Mouse (Mus musculus) retina, adult 2 months (tissue): ENCODE data around the gene Ncapg2.
A peak's percentile ranks its signal among the peaks of the same experiment; 100 is the strongest.

Source experiments
- DNase-seq: peaks from one replicate; pipeline ENCODE4 v3.0.0-alpha.2; 2012; ENCODE audit warnings: low read depth, low spot score

Ncapg2 gene

DNA sequence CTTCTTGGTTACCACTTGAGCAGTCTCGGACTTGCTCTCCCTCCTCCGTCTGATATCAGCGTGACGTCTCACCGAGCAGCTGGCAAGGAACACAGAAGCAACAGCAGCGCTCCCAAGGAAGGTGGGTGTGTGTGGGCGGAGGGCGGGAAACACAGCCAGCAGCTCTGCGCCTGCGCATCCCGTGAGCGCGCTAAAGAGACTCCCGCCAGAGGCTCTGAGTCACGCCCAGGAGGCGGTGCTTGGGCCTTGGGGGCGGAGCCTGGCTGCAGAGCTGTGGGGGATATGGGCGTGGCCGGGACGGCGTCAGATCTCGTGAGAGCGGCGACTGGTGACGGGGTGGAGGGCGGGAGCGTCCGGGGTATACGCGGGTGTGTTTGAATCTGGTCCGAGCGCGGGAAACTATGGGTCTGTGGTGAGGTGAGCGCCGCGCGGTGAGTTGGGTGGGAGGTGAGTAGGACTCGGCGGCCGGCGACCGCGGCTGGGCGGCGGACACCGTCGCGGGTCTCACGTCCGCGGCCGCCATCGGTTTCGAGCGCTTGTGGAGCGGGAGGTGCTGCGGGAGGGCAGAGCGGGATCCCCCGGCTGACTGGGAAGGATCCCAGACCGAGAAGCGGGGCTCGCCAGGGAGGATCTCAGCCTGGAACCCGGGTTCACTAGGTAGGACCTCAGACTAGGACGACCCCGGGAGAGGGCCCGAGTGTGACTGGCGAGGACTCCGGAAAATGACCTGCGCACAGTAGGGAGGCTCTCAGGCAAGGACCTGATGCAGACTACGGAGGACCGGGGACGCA, at the start of gene Ncapg2:
Gene Ncapg2 (plus strand): TSS at position 358 of the 791 bp plus-strand sequence.
- peak; percentile 90 for DNase-seq

DNA sequence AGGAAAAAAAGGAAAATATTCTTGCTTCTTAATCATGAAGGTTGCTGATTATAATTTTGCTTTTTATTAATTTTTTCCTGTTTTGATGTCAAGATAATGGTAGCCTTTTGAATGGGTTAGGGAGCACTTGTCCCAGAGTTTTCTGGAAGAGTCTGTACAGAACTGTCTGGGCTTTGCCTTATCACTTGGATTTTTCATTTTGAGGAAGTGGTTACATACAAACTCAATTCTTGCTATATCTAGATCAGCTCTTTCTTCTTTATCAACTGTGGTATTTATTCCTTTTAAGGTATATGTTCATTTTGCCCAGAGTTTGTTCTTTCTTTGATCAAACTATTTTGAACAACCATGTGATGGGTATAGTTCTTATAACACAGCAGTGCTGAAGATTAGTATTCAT, 43.1 kb upstream of the Ncapg2 start:
- no peak for DNase-seq

DNA sequence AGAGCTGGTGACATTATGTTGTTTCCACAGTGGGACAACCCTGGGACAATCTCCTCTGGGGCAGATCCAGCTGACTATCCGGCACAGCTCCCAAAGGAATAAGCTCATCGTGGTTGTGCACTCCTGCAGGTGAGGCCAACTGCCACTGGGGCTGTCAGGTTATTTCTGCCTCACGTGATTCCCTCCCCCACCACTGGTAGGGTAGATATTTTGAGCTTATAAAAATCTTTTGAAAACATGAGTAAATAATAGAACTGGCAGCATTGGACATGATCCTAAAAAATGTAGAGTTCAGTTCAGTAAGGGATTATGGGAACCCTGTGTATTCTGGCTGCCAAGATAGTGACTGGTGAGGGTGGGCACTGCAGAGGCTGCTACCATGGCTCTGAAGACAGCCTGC, 38.3 kb upstream of the Ncapg2 start:
- DNase-seq: no peak

DNA sequence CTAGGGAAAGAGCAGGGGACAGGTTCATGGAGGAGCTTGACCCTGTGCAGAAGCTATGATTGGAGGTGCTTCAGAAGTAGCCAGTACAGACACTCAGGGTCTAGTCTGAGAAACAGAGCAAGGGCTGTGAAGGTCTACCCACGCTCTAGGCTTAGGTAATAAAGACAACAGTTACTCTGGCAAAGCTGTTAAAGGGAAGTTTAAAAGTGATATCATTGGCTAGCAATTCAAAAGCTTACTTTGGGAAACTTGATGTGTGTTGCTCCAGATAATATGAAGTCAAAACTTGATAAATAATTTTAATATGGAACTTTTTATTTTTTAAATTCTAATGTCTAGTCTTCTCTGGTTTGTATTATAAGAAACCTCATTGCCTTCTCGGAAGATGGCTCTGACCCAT, 37.9 kb upstream of the Ncapg2 start:
- DNase-seq: no peak

DNA sequence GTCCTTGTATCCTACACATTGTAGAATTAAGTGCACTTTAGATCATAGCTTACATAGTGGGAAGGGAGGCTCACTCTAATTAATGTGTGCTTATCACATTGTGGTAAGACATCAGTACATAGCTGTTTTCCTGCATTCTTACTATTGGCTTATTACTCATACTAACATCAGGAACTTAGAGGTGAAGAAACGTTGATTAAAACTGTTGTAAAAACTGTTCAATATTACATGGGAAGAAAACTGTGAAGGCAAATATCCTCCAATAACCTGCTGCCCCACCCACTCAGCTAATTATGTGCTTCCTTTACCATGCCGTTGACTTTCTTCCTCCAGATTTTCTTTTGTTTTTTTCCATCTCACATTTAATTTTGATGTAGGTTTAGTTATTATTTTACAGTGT, 36.3 kb upstream of the Ncapg2 start:
- no peak for DNase-seq

DNA sequence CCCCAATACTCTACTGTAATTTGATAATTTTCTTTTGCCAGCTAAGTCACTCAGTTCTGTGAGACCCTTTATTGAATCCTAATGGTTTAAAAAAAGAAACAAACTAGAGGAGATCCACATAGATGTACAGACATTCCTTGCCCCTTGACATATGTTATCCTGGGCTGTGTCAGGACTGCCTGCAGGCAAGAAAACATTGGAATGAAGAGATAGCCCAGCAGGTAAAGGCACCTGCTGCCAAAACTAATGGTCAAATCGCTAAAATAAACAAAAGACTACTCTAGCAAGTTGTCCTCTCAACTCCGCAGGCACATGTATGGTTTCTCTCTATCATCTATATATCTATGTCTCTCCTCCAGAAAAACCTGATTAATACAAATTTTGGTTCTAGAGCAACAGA, 22.1 kb upstream of the Ncapg2 start:
- no peak for DNase-seq

DNA sequence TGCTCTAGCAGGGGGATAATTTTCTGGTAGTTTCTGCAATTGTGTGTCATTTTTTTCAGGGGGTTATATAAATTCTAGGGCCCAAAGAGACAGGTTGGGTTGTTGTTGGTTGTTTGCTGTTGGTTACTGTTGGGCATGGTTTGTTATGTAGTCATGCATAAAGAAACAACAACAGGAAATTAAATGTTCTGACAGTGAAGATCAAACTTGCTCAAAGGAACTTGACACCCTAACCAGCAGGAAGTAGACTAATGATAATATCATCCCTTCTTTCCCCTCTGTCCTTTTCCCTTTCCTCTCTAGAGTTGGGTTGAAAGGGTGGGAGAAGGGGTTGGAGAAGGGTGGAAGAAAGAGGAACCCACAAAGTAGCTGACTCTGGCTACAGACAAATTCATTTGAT, 21.2 kb upstream of the Ncapg2 start:
- no peak for DNase-seq

DNA sequence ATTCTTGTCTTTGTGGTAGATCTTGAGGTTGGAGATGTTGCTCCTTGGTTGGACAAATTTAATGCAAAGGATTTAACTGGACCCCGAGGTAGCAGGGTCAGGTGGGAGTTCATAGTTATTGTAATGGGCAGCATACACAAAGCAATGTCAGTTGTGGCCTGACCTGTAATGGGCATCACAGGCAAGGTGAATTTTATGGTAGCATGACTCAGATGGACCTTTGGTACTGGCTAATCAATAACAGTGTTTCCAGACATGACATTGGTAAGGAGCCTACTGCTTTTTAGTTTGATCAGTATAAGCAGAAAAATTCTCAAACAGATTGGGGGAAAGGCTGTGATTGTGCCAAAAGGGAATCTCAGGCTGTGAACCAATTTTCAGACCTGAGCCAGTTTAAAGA, 18.4 kb upstream of the Ncapg2 start:
- DNase-seq: no peak

DNA sequence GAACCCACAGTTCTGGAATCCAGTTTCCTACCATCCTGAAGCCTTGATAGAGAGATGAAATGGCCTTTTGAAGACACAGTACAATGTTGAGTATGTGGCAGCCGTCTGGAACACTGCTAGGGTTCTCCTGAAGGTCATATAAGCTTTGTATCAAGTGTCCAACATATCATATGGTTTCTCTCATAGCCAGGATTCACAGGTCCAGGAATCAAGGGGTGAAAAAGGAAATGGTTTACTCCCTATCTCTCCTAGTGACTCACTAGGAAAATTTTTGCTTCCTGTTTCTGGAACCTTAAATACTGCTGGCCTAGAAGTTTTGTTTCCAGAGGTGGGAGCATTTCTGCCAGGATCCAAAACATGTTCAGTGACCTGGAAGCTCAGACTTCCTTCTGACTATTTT, 15.3 kb upstream of the Ncapg2 start:
- no peak for DNase-seq

DNA sequence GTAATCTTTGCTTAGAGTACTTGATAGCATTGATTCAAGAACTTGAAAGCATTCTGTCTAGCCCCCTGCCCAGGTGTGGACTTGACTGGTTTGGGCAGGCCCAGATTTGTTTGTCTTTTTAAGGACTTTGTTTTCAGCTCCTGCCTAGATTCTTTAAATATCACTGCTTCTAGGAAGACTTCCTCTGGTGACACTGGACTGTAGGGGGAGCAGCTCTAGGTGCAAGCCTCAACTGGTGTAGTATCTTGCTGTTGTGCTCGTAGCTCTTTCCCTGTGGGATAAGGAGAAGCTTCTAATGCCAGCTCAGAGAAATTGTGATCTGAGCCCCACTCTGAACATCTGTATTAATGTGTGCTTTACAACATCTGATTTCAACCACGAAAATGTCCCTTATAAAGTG, 10.9 kb upstream of the Ncapg2 start:
- no peak for DNase-seq

DNA sequence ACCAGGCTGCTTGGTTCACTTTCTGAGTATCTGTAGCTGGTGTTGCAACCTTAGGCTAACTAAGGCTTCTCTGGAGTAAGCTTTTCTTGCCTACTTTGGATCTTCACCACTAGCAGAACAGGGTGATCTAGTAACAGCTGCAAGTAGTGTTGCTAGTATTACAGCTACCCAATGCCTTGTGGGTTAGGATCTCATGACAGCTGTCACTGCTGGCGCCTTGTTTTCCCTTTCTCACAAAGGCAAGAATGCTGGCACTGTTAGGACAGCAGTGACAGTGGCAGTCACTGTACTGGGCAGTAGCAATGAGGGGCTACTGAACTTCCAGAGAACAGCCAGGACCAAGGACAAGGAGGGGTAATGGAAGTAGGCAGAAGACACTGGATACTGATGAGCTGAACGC, 9.9 kb upstream of the Ncapg2 start:
- DNase-seq: no peak

DNA sequence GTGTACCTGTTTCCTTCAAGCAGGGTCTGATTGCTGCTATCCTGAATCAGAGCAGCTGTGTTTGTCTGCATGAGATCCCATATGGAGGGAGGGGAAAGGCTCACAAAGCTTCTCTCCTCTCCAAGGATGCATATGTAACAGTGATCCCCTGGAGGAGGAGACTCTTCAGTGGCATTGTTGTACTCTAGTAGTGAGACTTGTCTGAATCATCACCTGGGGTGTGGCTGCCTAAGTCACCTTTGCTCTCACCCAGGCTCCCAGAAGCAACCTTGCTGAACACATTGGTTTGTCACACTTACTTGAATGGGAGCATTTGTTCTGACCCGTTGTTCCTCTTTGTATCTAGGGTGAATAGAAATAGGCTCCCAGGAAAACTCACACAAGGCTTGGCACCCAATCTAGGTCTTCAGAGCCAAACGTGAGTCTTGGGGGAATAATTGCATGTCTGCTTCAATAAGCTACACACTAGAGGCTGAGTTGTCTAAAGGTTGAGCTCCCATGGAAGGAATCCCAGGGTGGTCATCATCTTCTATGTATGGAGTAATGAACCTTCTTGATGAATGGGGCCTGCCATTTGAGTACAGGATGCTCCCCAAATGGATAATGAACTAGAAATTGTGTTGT, 9.0 kb upstream of the Ncapg2 start:
- DNase-seq: no peak

DNA sequence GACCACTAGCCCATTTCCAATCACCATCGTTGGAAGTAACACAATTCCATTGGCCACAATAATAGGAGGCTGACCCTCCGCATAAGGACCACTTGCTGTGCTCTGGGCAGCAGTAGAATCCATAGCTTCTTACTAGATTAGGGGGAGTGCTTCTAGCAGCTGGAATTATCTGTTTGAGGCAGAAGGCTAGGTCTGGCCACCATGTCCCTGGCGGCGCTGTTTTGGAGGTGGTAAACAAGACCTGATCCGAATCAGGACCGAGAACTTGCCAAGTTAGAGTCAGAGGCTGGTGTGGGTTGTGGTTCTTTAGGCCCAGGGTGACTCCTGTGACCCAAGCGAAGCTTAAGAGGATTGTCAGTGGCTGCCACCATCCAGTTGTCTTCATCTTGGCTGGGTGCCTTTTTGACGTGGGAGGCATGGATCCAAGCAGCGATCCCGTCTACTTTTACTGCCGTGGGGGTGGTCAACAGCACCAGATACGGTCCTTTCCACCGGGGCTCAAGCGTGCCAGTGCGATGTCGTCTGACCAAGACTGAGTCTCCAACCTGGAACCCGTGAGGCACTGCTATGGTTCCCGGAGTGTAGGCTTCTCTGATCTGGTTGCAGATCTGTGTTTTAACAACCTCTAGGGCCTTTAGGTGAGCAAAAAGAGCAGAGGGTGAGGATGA, 1.1 kb upstream of the Ncapg2 start:
- DNase-seq: no peak

DNA sequence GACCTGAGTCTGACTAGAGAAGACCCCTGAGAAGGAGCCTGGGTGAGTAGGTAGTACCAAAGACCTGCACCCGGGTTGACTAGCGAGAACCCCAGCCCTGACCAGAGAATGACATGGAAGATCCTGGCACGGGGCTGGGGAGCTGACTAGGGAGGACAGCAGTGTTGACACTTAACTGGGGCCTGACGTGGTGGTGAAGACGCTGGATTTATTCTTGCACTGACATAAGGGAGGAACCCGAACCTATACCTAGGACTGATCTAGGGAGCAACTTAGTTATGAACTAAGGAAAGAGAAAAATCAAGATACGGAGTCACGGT, 594 bp downstream of the Ncapg2 start:
- DNase-seq: no peak

DNA sequence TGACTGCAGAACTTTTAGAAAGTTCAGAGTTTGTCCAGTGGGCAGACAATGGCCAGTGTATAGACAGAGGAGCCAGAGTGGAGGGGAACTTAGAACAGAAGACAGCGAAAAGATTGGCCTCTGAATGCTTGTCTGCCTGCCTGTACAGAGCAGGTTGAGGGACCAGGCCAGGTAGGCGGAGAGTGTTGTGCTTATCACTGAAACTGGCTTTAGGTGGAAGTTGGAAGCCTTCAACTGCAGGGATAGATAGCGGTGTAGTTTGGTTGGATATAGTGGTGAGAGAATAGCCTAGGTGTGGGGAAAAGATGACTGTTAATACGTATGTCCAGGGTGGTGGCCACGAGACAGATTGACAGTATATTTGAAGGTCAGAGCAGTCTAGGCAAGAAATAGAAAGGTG, 2.7 kb downstream of the Ncapg2 start:
- DNase-seq: no peak

DNA sequence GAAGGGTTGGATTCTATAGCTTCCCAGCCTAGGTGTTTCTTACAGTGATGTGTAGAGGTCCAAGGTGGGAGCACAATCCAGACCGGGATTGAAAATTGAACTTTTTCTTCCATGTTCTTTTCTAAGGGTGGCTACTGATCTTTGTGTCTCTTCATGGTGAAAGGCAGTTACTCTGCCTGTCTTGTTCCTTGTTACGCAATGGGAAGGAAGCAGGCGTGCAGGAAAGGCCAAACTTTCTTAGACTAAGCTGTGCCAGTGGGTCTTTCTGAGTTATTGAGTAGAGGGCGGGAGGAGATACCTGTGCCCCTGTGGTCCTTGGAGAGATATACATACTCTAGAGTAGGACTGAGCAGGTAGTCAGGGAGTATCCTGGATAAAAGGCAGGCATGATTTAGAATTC, 9.7 kb downstream of the Ncapg2 start:
- DNase-seq: no peak

DNA sequence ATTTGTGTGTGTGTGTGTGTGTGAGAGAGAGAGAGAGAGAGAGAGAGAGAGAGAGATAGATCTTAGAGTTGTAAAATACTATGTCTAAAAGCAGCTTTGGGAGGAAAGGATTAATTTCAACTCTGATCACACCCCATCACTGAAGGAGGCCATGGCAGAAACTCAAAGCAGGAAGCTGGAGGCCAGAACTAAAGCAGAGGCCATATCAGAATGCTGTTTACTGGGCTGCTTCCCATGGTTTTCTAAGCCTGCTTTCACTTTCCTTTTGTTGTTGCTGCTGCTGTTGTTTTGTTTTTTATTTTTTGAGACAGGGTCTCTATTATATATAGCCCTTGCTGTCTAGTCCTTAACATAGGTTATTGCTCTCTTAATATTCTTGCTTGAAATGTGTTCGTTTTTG, 11.3 kb downstream of the Ncapg2 start:
- no peak for DNase-seq

DNA sequence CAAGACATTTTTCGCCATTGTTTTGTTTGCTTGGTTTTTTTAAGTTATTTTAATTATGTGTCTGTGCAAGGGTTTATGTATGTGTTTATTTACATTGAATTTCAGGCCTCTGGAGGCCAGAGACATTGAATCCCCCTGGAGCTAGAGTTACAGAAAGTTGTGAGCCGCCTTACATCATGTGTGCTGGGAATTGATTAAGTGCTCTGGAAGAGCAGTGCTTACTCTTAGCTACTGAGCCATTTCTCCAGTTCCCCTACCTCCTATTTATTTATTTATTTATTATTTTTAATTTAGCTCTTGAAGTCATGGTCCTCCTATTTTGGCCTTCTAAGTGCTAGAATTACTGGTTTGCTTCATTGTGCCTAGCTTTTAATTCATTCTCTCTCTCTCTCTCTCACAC, 16.5 kb downstream of the Ncapg2 start:
- no peak for DNase-seq

DNA sequence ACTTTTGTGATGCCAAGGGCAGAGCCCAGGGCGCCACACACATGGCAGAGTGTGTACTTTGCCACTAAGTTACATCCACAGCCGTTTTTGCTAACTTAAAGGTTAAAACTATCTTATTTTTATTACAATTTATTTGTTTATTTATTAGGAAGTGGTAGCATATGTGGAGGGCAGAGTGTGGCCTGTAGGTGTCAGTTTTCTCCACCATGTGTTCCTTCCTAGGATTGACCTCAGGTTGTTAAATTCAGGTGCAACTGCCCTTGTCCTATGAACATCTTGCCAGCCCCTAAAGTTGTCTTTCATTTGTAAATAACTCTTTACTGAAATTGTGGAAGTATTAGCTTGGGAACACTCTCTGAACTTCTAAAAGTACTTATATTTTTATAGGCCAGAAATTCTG, 20.2 kb downstream of the Ncapg2 start:
- DNase-seq: no peak

DNA sequence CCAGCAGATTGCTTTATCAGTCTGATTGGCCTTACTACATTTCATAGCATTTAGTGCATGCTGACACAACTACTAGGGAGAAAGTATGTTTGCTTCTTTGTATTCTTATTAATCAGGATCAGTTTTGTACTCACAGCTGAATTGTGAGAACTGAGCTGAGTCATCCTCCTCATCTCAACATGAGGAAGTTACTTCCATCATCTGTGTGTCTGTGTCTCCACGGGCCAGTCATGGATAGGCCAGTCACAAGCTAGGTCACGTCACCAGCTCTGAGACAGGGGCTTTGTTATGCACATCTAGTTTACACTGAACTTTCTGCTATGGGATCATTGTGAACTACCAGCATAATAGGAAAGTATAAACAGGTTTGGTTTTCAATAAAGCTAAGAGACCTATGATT, 28.5 kb downstream of the Ncapg2 start:
- no peak for DNase-seq

DNA sequence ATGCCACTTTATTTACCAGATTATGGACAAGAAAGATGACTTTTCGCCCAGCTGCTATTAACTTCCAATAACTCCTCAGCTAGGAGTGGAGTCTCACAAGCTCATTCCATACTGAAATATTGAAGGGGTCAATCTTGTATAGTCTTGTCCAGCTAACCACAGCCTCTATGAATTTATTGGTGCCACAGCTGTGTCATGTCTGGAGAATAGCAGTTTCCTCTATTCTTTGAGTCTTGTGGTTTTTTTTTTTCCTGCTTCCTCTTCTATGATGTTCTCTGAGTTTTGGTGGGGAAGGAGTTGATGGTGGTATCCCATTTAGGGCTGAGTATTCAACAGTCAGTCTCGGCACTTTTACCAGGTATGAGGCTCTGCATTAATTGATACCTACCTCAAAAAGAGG, 30.0 kb downstream of the Ncapg2 start:
- no peak for DNase-seq

DNA sequence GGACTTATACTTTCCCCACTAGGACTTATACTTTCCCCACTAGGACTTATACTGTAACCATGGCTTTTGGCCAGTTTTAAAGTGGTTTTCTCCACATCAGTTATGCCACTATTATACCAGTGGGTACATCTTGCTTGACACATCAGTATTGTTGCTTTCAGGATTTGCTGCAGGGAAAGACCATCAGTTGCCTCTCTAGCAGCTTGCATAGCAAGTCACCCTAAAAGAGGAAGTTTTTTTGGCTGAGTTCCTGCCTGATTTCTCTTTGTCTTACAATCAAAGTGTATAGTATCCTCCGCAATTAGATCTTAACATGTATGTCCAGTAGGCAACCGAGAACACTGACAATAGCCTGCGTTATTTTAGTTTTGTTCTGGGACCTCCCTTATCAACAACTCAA, 30.9 kb downstream of the Ncapg2 start:
- no peak for DNase-seq

DNA sequence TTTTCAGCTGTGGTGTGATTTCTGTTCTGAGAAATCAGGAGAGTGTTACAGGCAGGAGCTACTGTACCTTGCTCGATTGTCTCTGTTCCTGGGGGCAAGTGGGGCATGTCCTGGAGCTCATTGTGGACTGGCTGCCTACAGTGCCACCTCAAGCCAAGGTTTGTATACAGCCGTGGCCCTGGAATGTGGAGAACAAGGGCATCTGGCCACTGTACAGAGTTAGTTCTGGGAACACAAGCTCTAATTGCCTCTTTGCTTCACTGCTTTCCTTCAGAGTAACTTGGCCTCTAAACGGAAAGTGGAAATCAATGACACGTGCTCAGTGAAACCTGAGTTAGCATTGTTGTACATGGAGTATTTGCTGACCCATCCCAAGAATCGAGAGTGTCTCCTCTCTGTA, 33.4 kb downstream of the Ncapg2 start:
- DNase-seq: no peak
